Comparison of ENCODE assay signal across 13 mouse cellular contexts in genomic region chr9:66859523-66859922, GRCm38 (mm10). TPM values are rescaled to one million over a fixed set of nuclear protein-coding genes. Genes with fewer than 3 reads are reported as not detected.
DNase-seq lines count a peak whose midpoint lies in the region.
"Had no signal": no experiment of that assay in that cellular context is flagged by ENCODE, and none has a peak within 500 bp of the region (broad histone marks: within the 10 kb centered on the region; RNA-seq: fewer than 3 reads in every experiment).

No protein-coding gene starts in this region.

- intact Hi-C loops in heart, postnatal 25 days (cut with DNase I), result no loop called here

- DNase-seq in adrenal gland, postnatal 14 days, result peak; percentile 35
- no peak for DNase-seq in adrenal gland, postnatal 10 days
- peak; percentile 68 for DNase-seq in heart, adult 11 months
- no peak for DNase-seq in heart, postnatal 25 days (ENCODE audit: low spot score)
- peak; percentile 34 for DNase-seq in lung, postnatal 36 days
- DNase-seq in lung, postnatal 10 days, result no peak
- DNase-seq: adrenal gland, adult 8-10 months; B cell, adult 2 months; cerebellum, adult 11-12 months; cerebellum, adult 2 months; cerebellum, adult 9-10 months; cerebellum, postnatal 10 days; cerebellum, postnatal 25 days had no signal

RNA-seq across cellular contexts. Expression of gene Aph1c, which starts 25.0 kb away (rescaled TPM):
- total RNA-seq in adrenal gland, postnatal 14 days (2021), result 7.9 and 8.0 TPM in 2 replicates
- total RNA-seq in adrenal gland, postnatal 10 days (2021), result 1 to 10 TPM; 4.5 to 5.8 TPM
- 1 to 10 TPM in 1 of 2 experiments, under 1 TPM in 1; 0.89 to 2.0 TPM for total RNA-seq in heart, postnatal 25 days (2021)

RNA-seq across cellular contexts. Expression of gene Rab8b, which starts 60.0 kb away (rescaled TPM):
- 19.1 and 23.1 TPM in 2 replicates for total RNA-seq in adrenal gland, postnatal 14 days (2021)
- 10 to 100 TPM; 21.7 TPM for total RNA-seq in adrenal gland, postnatal 10 days (2021)
- total RNA-seq in heart, postnatal 25 days (2021), result 1 to 10 TPM; 8.9 to 9.9 TPM

Comparison
In these comparisons a context has a peak if more than half of its experiments do, and no peak if none do; other contexts are left out.
1. DNase-seq: peak in adrenal gland, postnatal 14 days (single experiment), heart, adult 11 months (single experiment) and lung, postnatal 36 days (single experiment); none in adrenal gland, postnatal 10 days (single experiment), heart, postnatal 25 days (single experiment) and lung, postnatal 10 days (single experiment).